Comparison of ENCODE assay signal across 20 mouse cellular contexts in the genomic region with DNA sequence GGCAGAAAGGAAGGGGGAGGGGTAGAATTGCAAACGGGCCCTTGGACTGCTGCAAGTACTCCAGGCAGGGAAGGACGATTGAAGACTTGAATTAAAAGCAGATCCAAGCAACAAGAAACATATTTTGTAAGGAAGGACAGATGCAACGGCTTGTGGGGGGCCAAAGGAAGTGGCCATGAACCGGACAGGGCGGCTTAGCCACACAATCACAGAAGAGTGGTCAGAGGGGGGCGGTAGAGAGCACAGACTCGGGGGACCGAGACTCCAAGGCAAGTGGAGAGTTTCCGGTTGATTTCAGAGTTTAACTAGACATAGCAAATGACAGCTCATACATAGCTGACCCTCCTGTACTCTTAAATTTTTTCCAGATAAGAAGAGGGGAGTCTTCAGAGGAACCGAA. TPM values are rescaled to one million over a fixed set of nuclear protein-coding genes. Genes with fewer than 3 reads are reported as not detected.
DNase-seq lines count a peak whose midpoint lies in the region; ATAC-seq and TF ChIP-seq lines count a peak whose summit lies in the region.
"Had no signal": no experiment of that assay in that cellular context is flagged by ENCODE, and none has a peak within 500 bp of the region (broad histone marks: within the 10 kb centered on the region; RNA-seq: fewer than 3 reads in every experiment).

No protein-coding gene starts in this region.

- H3K4me1 ChIP-seq in E14TG2a.4 (replicated peaks; ENCODE audit: low read depth, low read length): no peaks in the 10 kb centered on the region
- H3K4me1 ChIP-seq in ES-E14 (ENCODE audit: control insufficient read depth in 2 of 2, insufficient read depth in 2 of 2, low read length in 2 of 2, poor library complexity in 1 of 2): no peaks in the 10 kb centered on the region
- no peaks in the 10 kb centered on the region for H3K4me1 ChIP-seq in limb, embryonic 10.5 days
- H3K4me1 ChIP-seq: heart, embryonic 10.5 days; limb, embryonic 15.5 days; lung, embryonic 15.5 days; megakaryocyte, embryonic 14.5 days; neural tube, embryonic 12.5 days had no signal

- in situ Hi-C loops in ES-E14 (cut with MboI; ENCODE audit: low sequenced_read_pairs in 2 of 2, unreplicated experiment in 2 of 2): no loop called here

- peaks cover 5% of the 10 kb centered on the region; the same call in 1 of the 2 replicates for H3K9me3 ChIP-seq in E14TG2a.4 (ENCODE audit: low read length)
- no peaks in the 10 kb centered on the region for H3K9me3 ChIP-seq in ES-E14 (ENCODE audit: control insufficient read depth, insufficient read depth, low read depth, low read length)
- no peaks in the 10 kb centered on the region for H3K9me3 ChIP-seq in limb, embryonic 10.5 days (replicated peaks)
- H3K9me3 ChIP-seq: heart, embryonic 10.5 days; limb, embryonic 15.5 days; lung, embryonic 15.5 days had no signal

- DNase-seq in kidney, postnatal 4 days: peak; percentile 11 to 13
- DNase-seq in kidney, postnatal 10 days: no peak
- DNase-seq in ES-E14 (ENCODE audit: low read depth, low spot score): peak; percentile 40
- peak; percentile 47 for DNase-seq in limb, embryonic 10.5 days (ENCODE audit: low spot score)
- no peak for DNase-seq in cerebellum, adult 8-10 months
- DNase-seq: adrenal gland, postnatal 25 days; forebrain, postnatal 0 days; gastrocnemius, postnatal 14 days; kidney, adult 8-10 months; thymus, adult 2 months had no signal

- no peak for ATAC-seq in erythroblast, adult 5-6 weeks (replicated peaks; ENCODE audit: low FRiP score, poor library complexity, severe bottlenecking)
- ATAC-seq: forebrain, postnatal 0 days; hindbrain, postnatal 0 days had no signal

- 68% methylated on average over 10 of the region's 10 CpGs for WGBS in limb, embryonic 10.5 days

- no peak overlapping the region for H3K9ac ChIP-seq in ES-E14 (ENCODE audit: insufficient read depth, low read depth, low read length, poor library complexity, severe bottlenecking)
- H3K9ac ChIP-seq: forebrain, postnatal 0 days; limb, embryonic 15.5 days; lung, embryonic 15.5 days; neural tube, embryonic 12.5 days had no signal

- no peak overlapping the region for H3K27ac ChIP-seq in ES-E14 (ENCODE audit: insufficient read depth, low read depth, low read length, poor library complexity, severe bottlenecking)
- H3K27ac ChIP-seq in limb, embryonic 10.5 days: no peak overlapping the region
- H3K27ac ChIP-seq: heart, embryonic 10.5 days; hindbrain, postnatal 0 days; limb, embryonic 15.5 days; lung, embryonic 15.5 days; neural tube, embryonic 12.5 days had no signal

- TF ChIP-seq CTCF in E14TG2a.4 (conservative IDR thresholded peaks at IDR 0.05; ENCODE audit: low read length): peak; percentile 48

- no peaks in the 10 kb centered on the region for H3K27me3 ChIP-seq in E14TG2a.4 (ENCODE audit: insufficient read depth, low read length)
- no peaks in the 10 kb centered on the region for H3K27me3 ChIP-seq in limb, embryonic 10.5 days (ENCODE audit: low read depth, poor library complexity, severe bottlenecking)
- H3K27me3 ChIP-seq: CH12.LX; limb, embryonic 15.5 days; lung, embryonic 15.5 days; megakaryocyte, embryonic 14.5 days; neural tube, embryonic 12.5 days had no signal

- no peak overlapping the region for H3K4me3 ChIP-seq in E14TG2a.4 (replicated peaks; ENCODE audit: low read length)
- H3K4me3 ChIP-seq in ES-E14 (ENCODE audit: insufficient read depth in 1 of 2, low read depth in 1 of 2, low read length in 2 of 2, poor library complexity in 1 of 2, severe bottlenecking in 1 of 2): peak overlapping the region in 1 of 2 experiments; percentile 42; a peak in 1 of 4 replicates
- no peak overlapping the region for H3K4me3 ChIP-seq in limb, embryonic 10.5 days
- H3K4me3 ChIP-seq: erythroblast, embryonic 14.5 days; heart, embryonic 10.5 days; limb, embryonic 15.5 days; lung, embryonic 15.5 days; megakaryocyte, embryonic 14.5 days; neural tube, embryonic 12.5 days had no signal

- no peaks in the 10 kb centered on the region for H3K36me3 ChIP-seq in E14TG2a.4 (ENCODE audit: insufficient read depth, low read length)
- H3K36me3 ChIP-seq in ES-E14 (ENCODE audit: control insufficient read depth, insufficient read depth, low read length, poor library complexity, severe bottlenecking): no peaks in the 10 kb centered on the region
- H3K36me3 ChIP-seq in limb, embryonic 10.5 days: no peaks in the 10 kb centered on the region
- H3K36me3 ChIP-seq: heart, embryonic 10.5 days; limb, embryonic 15.5 days; lung, embryonic 15.5 days; neural tube, embryonic 12.5 days had no signal

TF ChIP-seq in ES-E14, 5 proteins besides CTCF, POLR2A, EP300 and RAD21:
- TF ChIP-seq CHD2 (IDR thresholded peaks at IDR 0.05; ENCODE audit: low read depth, low read length) (no peak), ZC3H11A (IDR thresholded peaks at IDR 0.05; ENCODE audit: borderline replicate concordance, low read depth, low read length) (no peak), ZNF384 (IDR thresholded peaks at IDR 0.05; ENCODE audit: low read depth, low read length) (no peak), MAFK (IDR thresholded peaks at IDR 0.05; ENCODE audit: insufficient read depth, low read depth, low read length) (no peak), HCFC1 (IDR thresholded peaks at IDR 0.05; ENCODE audit: borderline replicate concordance, insufficient read depth, low read length) (no peak)

RNA-seq across cellular contexts. Expression of gene Adamts20, which starts 30.7 kb away (rescaled TPM):
- 0.63 and 0.80 TPM in 2 replicates for total RNA-seq in ES-E14 (2012; rRNA removed)
- polyA plus RNA-seq in limb, embryonic 10.5 days (2016; fragmentation: Nextera tagmentation; extraction: Ambion mirVana): 3.0 and 3.8 TPM in 2 replicates
- not detected in 2 replicates for total RNA-seq in erythroblast, adult 5-6 weeks (2015; ENCODE audit: low replicate concordance)
- total RNA-seq in erythroblast, adult 5-6 weeks (2017; ENCODE audit: low replicate concordance): not detected in 2 replicates
- polyA plus RNA-seq: erythroblast, embryonic 14.5 days had no signal

RNA-seq across cellular contexts. Expression of gene Pus7l, which starts 47.4 kb away (rescaled TPM):
- 4.1 and 6.6 TPM in 2 replicates for total RNA-seq in ES-E14 (2012; rRNA removed)
- polyA plus RNA-seq in limb, embryonic 10.5 days (2016; fragmentation: Nextera tagmentation; extraction: Ambion mirVana): 9.8 and 10.2 TPM in 2 replicates
- 0.19 and 1.3 TPM in 2 replicates for total RNA-seq in erythroblast, adult 5-6 weeks (2015; ENCODE audit: low replicate concordance)
- 0.43 and 0.84 TPM in 2 replicates for total RNA-seq in erythroblast, adult 5-6 weeks (2017; ENCODE audit: low replicate concordance)

RNA-seq across cellular contexts. Expression of gene Irak4, which starts 47.5 kb away (rescaled TPM):
- total RNA-seq in ES-E14 (2012; rRNA removed): 2.3 and 2.4 TPM in 2 replicates
- polyA plus RNA-seq in limb, embryonic 10.5 days (2016; fragmentation: Nextera tagmentation; extraction: Ambion mirVana): 2.0 and 3.0 TPM in 2 replicates
- 2.1 and 8.6 TPM in 2 replicates for total RNA-seq in erythroblast, adult 5-6 weeks (2015; ENCODE audit: low replicate concordance)
- 3.5 and 5.1 TPM in 2 replicates for total RNA-seq in erythroblast, adult 5-6 weeks (2017; ENCODE audit: low replicate concordance)

Comparison
In these comparisons a context has a peak if more than half of its experiments do, and no peak if none do; other contexts are left out.
1. DNase-seq: peak in kidney, postnatal 4 days (2 of 2), ES-E14 (single experiment) and limb, embryonic 10.5 days (single experiment); none in kidney, postnatal 10 days (single experiment) and cerebellum, adult 8-10 months (single experiment).